Mouse (Mus musculus): ENCODE results near the gene Cnih2. TPM values are rescaled to one million over a fixed set of nuclear protein-coding genes. Genes with fewer than 3 reads are reported as not detected.

Gene Cnih2
- polyA plus RNA-seq, 1 experiment from 2014 or later = 5.8 TPM

GRCm38 (mm10) chr19:5109659-5110453, 11.5 kb upstream of the Cnih2 start:
- no peak overlapping the region for H3K4me2 ChIP-seq
- H3K9me3 ChIP-seq = no peaks in the 10 kb centered on the region
- no peak for ATAC-seq (ENCODE audit: extremely low read depth, insufficient number of reproducible peaks, low FRiP score, low TSS enrichment)
- H3K27me3 ChIP-seq (replicated peaks) = no peaks in the 10 kb centered on the region
- H3K27ac ChIP-seq (replicated peaks) = no peak overlapping the region
- peaks cover 66% of the 10 kb centered on the region for H3K36me3 ChIP-seq
- no peak overlapping the region for H3K9ac ChIP-seq
- WGBS = 73% methylated on average over 19 of the region's 19 CpGs
- peaks cover 24% of the 10 kb centered on the region for H3K4me1 ChIP-seq
- no peak overlapping the region for H3K4me3 ChIP-seq

- peaks cover 25% of the 10 kb centered on the region for H3K4me1 ChIP-seq
- no peaks in the 10 kb centered on the region for H3K9me3 ChIP-seq
- H3K36me3 ChIP-seq = peaks cover 66% of the 10 kb centered on the region
- 27% methylated on average over 4 of the region's 4 CpGs for WGBS
- ATAC-seq (ENCODE audit: extremely low read depth, insufficient number of reproducible peaks, low FRiP score, low TSS enrichment) = no peak
- no peaks in the 10 kb centered on the region for H3K27me3 ChIP-seq (replicated peaks)
- no peak overlapping the region; the same call in 1 of the 2 replicates for H3K27ac ChIP-seq (replicated peaks)
- no peak overlapping the region for H3K4me3 ChIP-seq
- H3K4me2 ChIP-seq = no peak overlapping the region
- peak overlapping the region; percentile 16; the same call in 1 of the 2 replicates for H3K9ac ChIP-seq
These were observed 10.4 kb upstream of the Cnih2 start for GRCm38 (mm10) chr19:5108702-5109101.

- no peak for ATAC-seq (ENCODE audit: extremely low read depth, insufficient number of reproducible peaks, low FRiP score, low TSS enrichment)
- Histone ChIP-seq H3K36me3 (peaks cover 66% of the 10 kb centered on the region), H3K9ac (no peak overlapping the region), H3K9me3 (no peaks in the 10 kb centered on the region), H3K27ac (replicated peaks) (no peak overlapping the region; the same call in 1 of the 2 replicates), H3K4me2 (no peak overlapping the region), H3K4me3 (no peak overlapping the region), H3K4me1 (peaks cover 25% of the 10 kb centered on the region), H3K27me3 (replicated peaks) (no peaks in the 10 kb centered on the region)
- 20% methylated on average over 5 of the region's 5 CpGs for whole genome bisulfite sequencing
These were observed 9.9 kb upstream of the Cnih2 start for GRCm38 (mm10) chr19:5108271-5108575.

- Histone ChIP-seq H3K4me1 (peaks cover 25% of the 10 kb centered on the region), H3K4me2 (peak overlapping the region; percentile 97), H3K27me3 (replicated peaks) (no peaks in the 10 kb centered on the region), H3K27ac (replicated peaks) (no peak overlapping the region), H3K4me3 (peak overlapping the region; percentile 4; the same call in 1 of the 2 replicates), H3K9me3 (no peaks in the 10 kb centered on the region), H3K9ac (peak overlapping the region; percentile 62; the same call in 1 of the 2 replicates), H3K36me3 (peaks cover 67% of the 10 kb centered on the region)
- ATAC-seq (ENCODE audit: extremely low read depth, insufficient number of reproducible peaks, low FRiP score, low TSS enrichment) = no peak
- WGBS = 67% methylated on average over 18 of the region's 18 CpGs
These were observed 9.4 kb upstream of the Cnih2 start for GRCm38 (mm10) chr19:5107556-5108270.

GRCm38 (mm10) chr19:5106731-5107191, 8.4 kb upstream of the Cnih2 start, which contains the start of gene Rab1b:
TSS of gene Rab1b (minus strand) at chr19:5107072.
- Histone ChIP-seq H3K36me3 (peaks cover 67% of the 10 kb centered on the region), H3K27ac (replicated peaks) (peak within 1 kb of the TSS; percentile 94), H3K9ac (peak within 1 kb of the TSS; percentile 95), H3K27me3 (replicated peaks) (no peaks in the 10 kb centered on the region), H3K4me3 (peak within 1 kb of the TSS; percentile 88), H3K4me2 (peak within 1 kb of the TSS; percentile 97), H3K9me3 (no peaks in the 10 kb centered on the region), H3K4me1 (peaks cover 25% of the 10 kb centered on the region)
- ATAC-seq (ENCODE audit: extremely low read depth, insufficient number of reproducible peaks, low FRiP score, low TSS enrichment) = peak; percentile 83
- WGBS = under 1% methylated on average over 46 of the region's 46 CpGs

GRCm38 (mm10) chr19:5106074-5106473, 7.8 kb upstream of the Cnih2 start:
- H3K4me3 ChIP-seq = peak overlapping the region; percentile 88
- H3K36me3 ChIP-seq = peaks cover 67% of the 10 kb centered on the region
- peak overlapping the region; percentile 95 for H3K9ac ChIP-seq
- WGBS = 9% methylated on average over 9 of the region's 9 CpGs
- no peak for ATAC-seq (ENCODE audit: extremely low read depth, insufficient number of reproducible peaks, low FRiP score, low TSS enrichment)
- no peaks in the 10 kb centered on the region for H3K27me3 ChIP-seq (replicated peaks)
- peak overlapping the region; percentile 97 for H3K4me2 ChIP-seq
- H3K9me3 ChIP-seq = no peaks in the 10 kb centered on the region
- peak overlapping the region; percentile 94 for H3K27ac ChIP-seq (replicated peaks)
- peaks cover 26% of the 10 kb centered on the region for H3K4me1 ChIP-seq

GRCm38 (mm10) chr19:5097521-5098362, 579 bp downstream of the Cnih2 start:
- no peak overlapping the region for H3K27ac ChIP-seq (replicated peaks)
- no peak for ATAC-seq (ENCODE audit: extremely low read depth, insufficient number of reproducible peaks, low FRiP score, low TSS enrichment)

GRCm38 (mm10) chr19:5095887-5096474, 2.3 kb downstream of the Cnih2 start:
- WGBS = 6% methylated on average over 9 of the region's 9 CpGs
- H3K4me2 ChIP-seq = peak overlapping the region; percentile 93; the same call in 1 of the 2 replicates

More at GRCm38 (mm10) chr19:5097521-5098362, 579 bp downstream of the Cnih2 start:
- peaks cover 48% of the 10 kb centered on the region for H3K36me3 ChIP-seq
- H3K9ac ChIP-seq = peak overlapping the region; percentile 89
- H3K27me3 ChIP-seq (replicated peaks) = peaks cover 15% of the 10 kb centered on the region; the same call in 1 of the 2 replicates
- peak overlapping the region; percentile 93 for H3K4me2 ChIP-seq
- WGBS = 5% methylated on average over 30 of the region's 31 CpGs
- peak overlapping the region; percentile 58 for H3K4me3 ChIP-seq
- H3K4me1 ChIP-seq = peaks cover 68% of the 10 kb centered on the region
- no peaks in the 10 kb centered on the region for H3K9me3 ChIP-seq

GRCm38 (mm10) chr19:5094746-5095417, 3.4 kb downstream of the Cnih2 start:
- no peaks in the 10 kb centered on the region for H3K9me3 ChIP-seq
- H3K27me3 ChIP-seq (replicated peaks) = peaks cover 15% of the 10 kb centered on the region; the same call in 1 of the 2 replicates
- WGBS = 37% methylated on average over 11 of the region's 11 CpGs
- H3K4me1 ChIP-seq = peaks cover 56% of the 10 kb centered on the region
- 0 out of 2 replicates have a peak overlapping the region, but pooled peaks have one; percentile 28 for H3K9ac ChIP-seq
- H3K4me3 ChIP-seq = no peak overlapping the region
- no peak for ATAC-seq (ENCODE audit: extremely low read depth, insufficient number of reproducible peaks, low FRiP score, low TSS enrichment)
- H3K36me3 ChIP-seq = peaks cover 48% of the 10 kb centered on the region
- H3K4me2 ChIP-seq = no peak overlapping the region
- no peak overlapping the region for H3K27ac ChIP-seq (replicated peaks)

More at GRCm38 (mm10) chr19:5095887-5096474, 2.3 kb downstream of the Cnih2 start:
- Histone ChIP-seq H3K27me3 (replicated peaks) (peaks cover 15% of the 10 kb centered on the region; the same call in 1 of the 2 replicates), H3K9me3 (no peaks in the 10 kb centered on the region), H3K36me3 (peaks cover 48% of the 10 kb centered on the region), H3K9ac (peak overlapping the region; percentile 34), H3K4me3 (no peak overlapping the region), H3K27ac (replicated peaks) (no peak overlapping the region), H3K4me1 (peaks cover 65% of the 10 kb centered on the region)
- no peak for ATAC-seq (ENCODE audit: extremely low read depth, insufficient number of reproducible peaks, low FRiP score, low TSS enrichment)

GRCm38 (mm10) chr19:5094243-5094632, 4.1 kb downstream of the Cnih2 start:
- Histone ChIP-seq H3K9me3 (no peaks in the 10 kb centered on the region), H3K4me1 (peaks cover 60% of the 10 kb centered on the region), H3K4me3 (no peak overlapping the region), H3K4me2 (no peak overlapping the region), H3K9ac (peak overlapping the region; percentile 17; the same call in 1 of the 2 replicates), H3K27me3 (replicated peaks) (peaks cover 15% of the 10 kb centered on the region; the same call in 1 of the 2 replicates), H3K36me3 (peaks cover 46% of the 10 kb centered on the region), H3K27ac (replicated peaks) (no peak overlapping the region)
- ATAC-seq (ENCODE audit: extremely low read depth, insufficient number of reproducible peaks, low FRiP score, low TSS enrichment) = peak; percentile 35; the same call in 1 of the 2 replicates
- 0% methylated on average over 21 of the region's 21 CpGs for WGBS
